Comparison of ENCODE assay signal across 25 mouse cellular contexts in the genomic region with DNA sequence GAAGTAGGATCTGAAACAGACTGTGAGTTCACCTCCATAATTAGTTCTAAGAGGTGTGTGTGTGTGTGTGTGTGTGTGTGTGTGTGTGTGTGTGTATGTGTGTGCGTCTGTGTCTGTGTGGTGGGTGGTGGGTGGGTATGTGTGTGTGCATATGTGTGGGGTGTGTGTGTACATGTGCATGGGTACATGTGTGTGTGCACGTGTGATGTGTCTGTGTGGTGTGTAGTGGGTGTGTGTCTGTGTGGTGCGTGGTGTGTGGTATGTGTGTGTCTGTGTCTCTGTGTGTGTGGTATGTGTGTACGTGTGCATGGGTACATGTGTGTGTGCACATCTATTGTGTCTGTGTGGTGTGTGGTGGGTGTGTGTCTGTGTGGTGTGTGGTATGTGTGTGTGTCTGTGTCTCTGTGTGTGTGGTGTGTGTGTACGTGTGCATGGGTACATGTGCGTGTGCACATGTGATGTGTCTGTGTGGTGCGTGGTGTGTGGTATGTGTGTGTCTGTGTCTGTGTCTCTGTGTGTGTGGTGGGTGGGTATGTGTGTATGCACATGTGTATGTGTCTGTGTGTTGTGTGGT.
A peak's percentile ranks its signal among the peaks of the same experiment; 100 is the strongest.
DNase-seq lines count a peak whose midpoint lies in the region; ATAC-seq and TF ChIP-seq lines count a peak whose summit lies in the region.
"Had no signal": no experiment of that assay in that cellular context is flagged by ENCODE, and none has a peak within 500 bp of the region (broad histone marks: within the 10 kb centered on the region; RNA-seq: fewer than 3 reads in every experiment).

No protein-coding gene starts in this region.

- H3ac ChIP-seq in myocyte (ENCODE audit: control insufficient read depth, insufficient read length), result peak overlapping the region; percentile 51

- H3K27me3 ChIP-seq in hindbrain, embryonic 14.5 days (ENCODE audit: control insufficient read depth, insufficient read depth, low read length), result no peaks in the 10 kb centered on the region
- no peaks in the 10 kb centered on the region for H3K27me3 ChIP-seq in hindbrain, embryonic 11.5 days (ENCODE audit: control insufficient read depth, insufficient read depth, low read length)
- H3K27me3 ChIP-seq in midbrain, embryonic 11.5 days (ENCODE audit: control insufficient read depth, insufficient read depth, low read length), result no peaks in the 10 kb centered on the region
- H3K27me3 ChIP-seq in midbrain, embryonic 10.5 days (ENCODE audit: low read depth, poor library complexity, severe bottlenecking), result no peaks in the 10 kb centered on the region
- H3K27me3 ChIP-seq in limb, embryonic 10.5 days (ENCODE audit: low read depth, poor library complexity, severe bottlenecking), result no peaks in the 10 kb centered on the region
- no peaks in the 10 kb centered on the region for H3K27me3 ChIP-seq in myocyte (ENCODE audit: control insufficient read depth, insufficient read depth, insufficient read length)
- H3K27me3 ChIP-seq: embryonic facial prominence, embryonic 15.5 days; heart, embryonic 15.5 days; limb, embryonic 12.5 days; liver, embryonic 12.5 days; stomach, embryonic 15.5 days had no signal

- H3K9ac ChIP-seq in hindbrain, embryonic 14.5 days, result no peak overlapping the region
- H3K9ac ChIP-seq in hindbrain, embryonic 11.5 days (ENCODE audit: low read depth, low read length), result no peak overlapping the region
- H3K9ac ChIP-seq in midbrain, embryonic 11.5 days (ENCODE audit: low read length), result no peak overlapping the region
- H3K9ac ChIP-seq: embryonic facial prominence, embryonic 15.5 days; heart, embryonic 15.5 days; limb, embryonic 12.5 days; liver, embryonic 12.5 days; stomach, embryonic 15.5 days had no signal

- H3K4me3 ChIP-seq in hindbrain, embryonic 14.5 days (replicated peaks; ENCODE audit: low read length), result no peak overlapping the region
- H3K4me3 ChIP-seq in hindbrain, embryonic 11.5 days (ENCODE audit: low read depth, low read length), result no peak overlapping the region
- no peak overlapping the region for H3K4me3 ChIP-seq in midbrain, embryonic 11.5 days (ENCODE audit: low read depth, low read length)
- H3K4me3 ChIP-seq in midbrain, embryonic 10.5 days, result no peak overlapping the region
- H3K4me3 ChIP-seq in limb, embryonic 10.5 days, result no peak overlapping the region
- H3K4me3 ChIP-seq in myocyte, result no peak overlapping the region
- H3K4me3 ChIP-seq in left cerebral cortex, adult 2 months, result no peak overlapping the region
- H3K4me3 ChIP-seq: embryonic facial prominence, embryonic 15.5 days; gastrocnemius, adult 2 months; heart, embryonic 15.5 days; limb, embryonic 12.5 days; liver, embryonic 12.5 days; stomach, embryonic 15.5 days had no signal

- H3K4me1 ChIP-seq in hindbrain, embryonic 14.5 days (replicated peaks; ENCODE audit: control insufficient read depth, insufficient read depth, low read length), result no peaks in the 10 kb centered on the region
- H3K4me1 ChIP-seq in hindbrain, embryonic 11.5 days (replicated peaks; ENCODE audit: control insufficient read depth, insufficient read depth, low read length), result no peaks in the 10 kb centered on the region
- H3K4me1 ChIP-seq in midbrain, embryonic 11.5 days (ENCODE audit: control insufficient read depth, insufficient read depth, low read length), result peaks cover 3% of the 10 kb centered on the region
- peaks cover 5% of the 10 kb centered on the region for H3K4me1 ChIP-seq in midbrain, embryonic 10.5 days
- H3K4me1 ChIP-seq in limb, embryonic 10.5 days, result peaks cover 4% of the 10 kb centered on the region; the same call in 1 of the 2 replicates
- H3K4me1 ChIP-seq: embryonic facial prominence, embryonic 15.5 days; heart, embryonic 15.5 days; limb, embryonic 12.5 days; liver, embryonic 12.5 days; stomach, embryonic 15.5 days had no signal

- no peak overlapping the region for H3K4me2 ChIP-seq in hindbrain, embryonic 14.5 days (replicated peaks)
- H3K4me2 ChIP-seq in hindbrain, embryonic 11.5 days (replicated peaks; ENCODE audit: low read depth, low read length), result no peak overlapping the region
- no peak overlapping the region for H3K4me2 ChIP-seq in midbrain, embryonic 11.5 days
- H3K4me2 ChIP-seq in myocyte (ENCODE audit: low read depth), result no peak overlapping the region
- H3K4me2 ChIP-seq: embryonic facial prominence, embryonic 15.5 days; heart, embryonic 15.5 days; limb, embryonic 12.5 days; liver, embryonic 12.5 days; stomach, embryonic 15.5 days had no signal

- TF ChIP-seq CTCF in left cerebral cortex, adult 2 months (IDR thresholded peaks at IDR 0.05), result no peak

- intact Hi-C loops in left cerebral cortex, adult 2 months (cut with DNase I), result no loop called here

- no peaks in the 10 kb centered on the region for H3K36me3 ChIP-seq in hindbrain, embryonic 14.5 days (replicated peaks; ENCODE audit: control insufficient read depth, insufficient read depth)
- no peaks in the 10 kb centered on the region for H3K36me3 ChIP-seq in hindbrain, embryonic 11.5 days (ENCODE audit: control insufficient read depth, insufficient read depth, low read length)
- no peaks in the 10 kb centered on the region for H3K36me3 ChIP-seq in midbrain, embryonic 11.5 days (ENCODE audit: control insufficient read depth, insufficient read depth, low read length)
- H3K36me3 ChIP-seq in midbrain, embryonic 10.5 days, result no peaks in the 10 kb centered on the region
- H3K36me3 ChIP-seq in limb, embryonic 10.5 days, result no peaks in the 10 kb centered on the region
- H3K36me3 ChIP-seq in myocyte (ENCODE audit: control insufficient read depth, insufficient read depth), result no peaks in the 10 kb centered on the region
- H3K36me3 ChIP-seq: embryonic facial prominence, embryonic 15.5 days; heart, embryonic 15.5 days; limb, embryonic 12.5 days; liver, embryonic 12.5 days; stomach, embryonic 15.5 days had no signal

- no peak for TF ChIP-seq POLR2A in myocyte (IDR thresholded peaks at IDR 0.05; ENCODE audit: insufficient read length, low read depth)

- no peaks in the 10 kb centered on the region for H3K79me2 ChIP-seq in myocyte (ENCODE audit: control insufficient read depth, insufficient read depth)

- DNase-seq in hindbrain, embryonic 14.5 days (ENCODE audit: low spot score), result no peak
- no peak for DNase-seq in hindbrain, embryonic 11.5 days (ENCODE audit: low spot score)
- DNase-seq in midbrain, embryonic 11.5 days (ENCODE audit: low spot score, missing footprints), result peak; percentile 4
- no peak for DNase-seq in midbrain, embryonic 10.5 days (ENCODE audit: low spot score)
- DNase-seq in limb, embryonic 10.5 days (ENCODE audit: low spot score), result no peak
- no peak for DNase-seq in left cerebral cortex, adult 2 months (ENCODE audit: extremely low spot score in 1 of 2, low spot score in 2 of 2)
- no peak for DNase-seq in gastrocnemius, postnatal 4 days (ENCODE audit: low spot score in 2 of 2)
- DNase-seq: adrenal gland, adult 2 months; cerebellum, adult 11 months; cerebellum, adult 9-11 months; gastrocnemius, adult 2 months; heart, postnatal 36 days; kidney, adult 8-10 months; kidney, postnatal 14 days; lung, adult 18-20 months; lung, postnatal 10 days; right cerebral cortex, adult 18-20 months; right cerebral cortex, postnatal 4 days; thymus, postnatal 4 days had no signal

- no peak overlapping the region for H3K27ac ChIP-seq in hindbrain, embryonic 14.5 days
- H3K27ac ChIP-seq in hindbrain, embryonic 11.5 days (ENCODE audit: low read depth, low read length), result no peak overlapping the region
- no peak overlapping the region for H3K27ac ChIP-seq in midbrain, embryonic 11.5 days (ENCODE audit: low read depth, low read length)
- H3K27ac ChIP-seq in midbrain, embryonic 10.5 days (replicated peaks), result no peak overlapping the region
- H3K27ac ChIP-seq in limb, embryonic 10.5 days, result 0 out of 2 replicates have a peak overlapping the region, but pooled peaks have one; percentile 19
- no peak overlapping the region for H3K27ac ChIP-seq in left cerebral cortex, adult 2 months
- H3K27ac ChIP-seq: embryonic facial prominence, embryonic 15.5 days; gastrocnemius, adult 2 months; heart, embryonic 15.5 days; limb, embryonic 12.5 days; liver, embryonic 12.5 days; stomach, embryonic 15.5 days had no signal

- 99% methylated on average over 7 of the region's 7 CpGs for WGBS in hindbrain, embryonic 14.5 days
- WGBS in hindbrain, embryonic 11.5 days, result 90% methylated on average over 7 of the region's 7 CpGs
- WGBS in midbrain, embryonic 11.5 days, result 96% methylated on average over 7 of the region's 7 CpGs
- WGBS in midbrain, embryonic 10.5 days, result 94% methylated on average over 7 of the region's 7 CpGs
- WGBS in limb, embryonic 10.5 days, result 95% methylated on average over 7 of the region's 7 CpGs

- 0 out of 2 replicates have a peak, but pooled peaks cover 4% of the 10 kb centered on the region for H3K9me3 ChIP-seq in hindbrain, embryonic 14.5 days (ENCODE audit: control insufficient read depth, low read length)
- H3K9me3 ChIP-seq in hindbrain, embryonic 11.5 days (ENCODE audit: control insufficient read depth, low read length), result no peaks in the 10 kb centered on the region
- H3K9me3 ChIP-seq in midbrain, embryonic 11.5 days (ENCODE audit: control insufficient read depth, low read length), result no peaks in the 10 kb centered on the region; the same call in 1 of the 2 replicates
- no peaks in the 10 kb centered on the region; the same call in 1 of the 2 replicates for H3K9me3 ChIP-seq in midbrain, embryonic 10.5 days (replicated peaks)
- H3K9me3 ChIP-seq in limb, embryonic 10.5 days (replicated peaks), result no peaks in the 10 kb centered on the region
- H3K9me3 ChIP-seq: embryonic facial prominence, embryonic 15.5 days; heart, embryonic 15.5 days; liver, embryonic 12.5 days; stomach, embryonic 15.5 days had no signal

- peak; percentile 37; the same call in 1 of the 2 replicates for ATAC-seq in hindbrain, embryonic 14.5 days (ENCODE audit: low FRiP score)
- no peak for ATAC-seq in hindbrain, embryonic 11.5 days (ENCODE audit: low FRiP score)
- peak; percentile 27; the same call in 1 of the 2 replicates for ATAC-seq in midbrain, embryonic 11.5 days (ENCODE audit: low FRiP score)
- ATAC-seq: liver, embryonic 12.5 days had no signal

TF ChIP-seq in myocyte, 11 proteins besides CTCF, POLR2A, EP300 and RAD21:
- no peak for TF ChIP-seq SRF (IDR thresholded peaks at IDR 0.05; ENCODE audit: control insufficient read depth, insufficient read length, low read depth)
- no peak for TF ChIP-seq CEBPB (IDR thresholded peaks at IDR 0.05; ENCODE audit: insufficient read depth, poor library complexity, severe bottlenecking)
- no peak for TF ChIP-seq MAX (IDR thresholded peaks at IDR 0.05; ENCODE audit: low read depth)
- no peak for TF ChIP-seq TCF12 (IDR thresholded peaks at IDR 0.05; ENCODE audit: insufficient read depth, poor library complexity, severe bottlenecking)
- TF ChIP-seq TCF3 (IDR thresholded peaks at IDR 0.05; ENCODE audit: insufficient read length, low read depth), result no peak
- no peak for TF ChIP-seq USF1 (IDR thresholded peaks at IDR 0.05; ENCODE audit: low read depth)
- no peak for TF ChIP-seq MYOD1 (IDR thresholded peaks at IDR 0.05; ENCODE audit: control insufficient read depth in 1 of 3, insufficient read length in 2 of 3, low read depth in 2 of 3)
- no peak for TF ChIP-seq POLR2AphosphoS2 (IDR thresholded peaks at IDR 0.05; ENCODE audit: insufficient read length, low read depth)
- TF ChIP-seq E2F4 (IDR thresholded peaks at IDR 0.05; ENCODE audit: insufficient read depth), result no peak
TF ChIP-seq in myocyte: peak in this region for 0.
